Mouse (Mus musculus) stomach, postnatal 0 days (tissue): ENCODE data around the gene Fxyd7.

Experiments used
- CTCF ChIP-seq: IDR thresholded peaks from 2 replicates; pipeline ENCODE4 v1.5.1; 2016; ENCODE audit warnings: antibody characterized with exemption, low read depth, mild to moderate bottlenecking, moderate library complexity
- EP300 ChIP-seq: optimal IDR thresholded peaks from 2 replicates; pipeline ENCODE3; 2016; ENCODE audit warnings: antibody characterized with exemption

- TF ChIP-seq CTCF (no peak), EP300 (no peak)
Measured at GRCm38 (mm10) chr7:31008889-31009288, 42.4 kb downstream of the Fxyd7 start.
